26 mouse cellular contexts compared by ENCODE assay signal in genomic region chr11:100905929-100906328, GRCm38 (mm10). TPM values are rescaled to one million over a fixed set of nuclear protein-coding genes. Genes with fewer than 3 reads are reported as not detected.
DNase-seq lines count a peak whose midpoint lies in the region; ATAC-seq and TF ChIP-seq lines count a peak whose summit lies in the region.
"Had no signal": no experiment of that assay in that cellular context is flagged by ENCODE, and none has a peak within 500 bp of the region (broad histone marks: within the 10 kb centered on the region; RNA-seq: fewer than 3 reads in every experiment).

No protein-coding gene starts in this region.

- H3K27me3 ChIP-seq in liver, embryonic 15.5 days: no peaks in the 10 kb centered on the region
- H3K27me3 ChIP-seq in liver, embryonic 12.5 days (replicated peaks): no peaks in the 10 kb centered on the region
- no peaks in the 10 kb centered on the region for H3K27me3 ChIP-seq in E14TG2a.4 (ENCODE audit: insufficient read depth, low read length)
- H3K27me3 ChIP-seq in hindbrain, postnatal 0 days (ENCODE audit: insufficient read depth, low read length): no peaks in the 10 kb centered on the region
- no peaks in the 10 kb centered on the region for H3K27me3 ChIP-seq in hindbrain, embryonic 12.5 days
- H3K27me3 ChIP-seq: forebrain, embryonic 13.5 days; heart, embryonic 13.5 days; hindbrain, embryonic 15.5 days; intestine, embryonic 15.5 days had no signal

- H3K4me2 ChIP-seq in liver, embryonic 15.5 days: no peak overlapping the region
- no peak overlapping the region for H3K4me2 ChIP-seq in liver, embryonic 12.5 days
- H3K4me2 ChIP-seq in hindbrain, postnatal 0 days (ENCODE audit: low read depth, low read length): no peak overlapping the region
- H3K4me2 ChIP-seq in hindbrain, embryonic 12.5 days (replicated peaks): no peak overlapping the region
- H3K4me2 ChIP-seq: forebrain, embryonic 13.5 days; heart, embryonic 13.5 days; hindbrain, embryonic 15.5 days; intestine, embryonic 15.5 days had no signal

- 28% methylated on average over 1 of the region's 1 CpGs for WGBS in liver, embryonic 15.5 days (ENCODE audit: insufficient replicate concordance)
- 39% methylated on average over 1 of the region's 1 CpGs for WGBS in liver, embryonic 12.5 days (ENCODE audit: insufficient replicate concordance)
- 79% methylated on average over 1 of the region's 1 CpGs for WGBS in hindbrain, postnatal 0 days
- WGBS in hindbrain, embryonic 12.5 days: 77% methylated on average over 1 of the region's 1 CpGs

- peaks cover 21% of the 10 kb centered on the region for H3K4me1 ChIP-seq in liver, embryonic 15.5 days (replicated peaks)
- peaks cover 34% of the 10 kb centered on the region for H3K4me1 ChIP-seq in liver, embryonic 12.5 days
- H3K4me1 ChIP-seq in E14TG2a.4 (replicated peaks; ENCODE audit: low read depth, low read length): peaks cover 19% of the 10 kb centered on the region
- H3K4me1 ChIP-seq in hindbrain, postnatal 0 days (ENCODE audit: insufficient read depth, low read length): no peaks in the 10 kb centered on the region
- H3K4me1 ChIP-seq in hindbrain, embryonic 12.5 days: no peaks in the 10 kb centered on the region
- H3K4me1 ChIP-seq: forebrain, embryonic 10.5 days; forebrain, embryonic 13.5 days; heart, embryonic 10.5 days; heart, embryonic 13.5 days; hindbrain, embryonic 15.5 days; intestine, embryonic 15.5 days had no signal

- no peak for TF ChIP-seq CTCF in E14TG2a.4 (conservative IDR thresholded peaks at IDR 0.05; ENCODE audit: low read length)
- TF ChIP-seq CTCF in hindbrain, postnatal 0 days (IDR thresholded peaks at IDR 0.05; ENCODE audit: low read depth): no peak

- H3K4me3 ChIP-seq in liver, embryonic 15.5 days (replicated peaks): no peak overlapping the region
- no peak overlapping the region for H3K4me3 ChIP-seq in liver, embryonic 12.5 days
- H3K4me3 ChIP-seq in E14TG2a.4 (replicated peaks; ENCODE audit: low read length): 0 out of 2 replicates have a peak overlapping the region, but pooled peaks have one; percentile 8
- H3K4me3 ChIP-seq in hindbrain, postnatal 0 days (ENCODE audit: low read length): no peak overlapping the region
- no peak overlapping the region for H3K4me3 ChIP-seq in hindbrain, embryonic 12.5 days
- H3K4me3 ChIP-seq: forebrain, embryonic 10.5 days; forebrain, embryonic 13.5 days; gastrocnemius, adult 2 months; heart, embryonic 10.5 days; heart, embryonic 13.5 days; hindbrain, embryonic 15.5 days; intestine, embryonic 15.5 days had no signal

- peak; percentile 70 for DNase-seq in MEL-GATA-1-ER (ENCODE audit: extremely low read depth, low read depth)
- no peak for DNase-seq in hindbrain, postnatal 0 days (ENCODE audit: low spot score)
- no peak for DNase-seq in spleen, postnatal 14 days (ENCODE audit: low spot score in 2 of 2)
- DNase-seq: adrenal gland, adult 8-10 months; adrenal gland, postnatal 36 days; cerebellum, adult 18-20 months; cerebellum, adult 9-10 months; cerebellum, postnatal 36 days; forebrain, postnatal 0 days; gastrocnemius, postnatal 14 days; heart, adult 18-20 months; heart, postnatal 14 days; heart, postnatal 4 days; kidney, adult 11 months had no signal

- H3K9me3 ChIP-seq in liver, embryonic 15.5 days (replicated peaks): no peaks in the 10 kb centered on the region
- H3K9me3 ChIP-seq in liver, embryonic 12.5 days (replicated peaks): no peaks in the 10 kb centered on the region
- H3K9me3 ChIP-seq in E14TG2a.4 (ENCODE audit: low read length): no peaks in the 10 kb centered on the region
- H3K9me3 ChIP-seq in hindbrain, postnatal 0 days (ENCODE audit: low read length): no peaks in the 10 kb centered on the region
- H3K9me3 ChIP-seq in hindbrain, embryonic 12.5 days (replicated peaks): no peaks in the 10 kb centered on the region
- H3K9me3 ChIP-seq: forebrain, embryonic 13.5 days; heart, embryonic 10.5 days; intestine, embryonic 15.5 days had no signal

- no peak overlapping the region for H3K9ac ChIP-seq in liver, embryonic 15.5 days
- no peak overlapping the region for H3K9ac ChIP-seq in liver, embryonic 12.5 days
- H3K9ac ChIP-seq in hindbrain, postnatal 0 days (replicated peaks; ENCODE audit: low read length): no peak overlapping the region
- no peak overlapping the region for H3K9ac ChIP-seq in hindbrain, embryonic 12.5 days
- H3K9ac ChIP-seq: forebrain, embryonic 13.5 days; forebrain, postnatal 0 days; heart, embryonic 13.5 days; hindbrain, embryonic 15.5 days; intestine, embryonic 15.5 days had no signal

- no peak for ATAC-seq in liver, embryonic 15.5 days (ENCODE audit: insufficient read depth)
- ATAC-seq in liver, embryonic 12.5 days: no peak
- 0 out of 2 replicates have a peak, but pooled peaks have one; percentile 38 for ATAC-seq in megakaryocyte-erythroid progenitor cell, adult 5-6 weeks (replicated peaks; ENCODE audit: low FRiP score, low TSS enrichment, poor library complexity, severe bottlenecking)
- no peak for ATAC-seq in hindbrain, postnatal 0 days
- no peak for ATAC-seq in hindbrain, embryonic 12.5 days (ENCODE audit: low FRiP score)
- ATAC-seq: forebrain, embryonic 13.5 days; forebrain, postnatal 0 days; intestine, embryonic 15.5 days had no signal

- H3K27ac ChIP-seq in liver, embryonic 15.5 days (replicated peaks): peak overlapping the region; percentile 20; the same call in 1 of the 2 replicates
- no peak overlapping the region for H3K27ac ChIP-seq in liver, embryonic 12.5 days
- no peak overlapping the region for H3K27ac ChIP-seq in hindbrain, postnatal 0 days
- H3K27ac ChIP-seq in hindbrain, embryonic 12.5 days: no peak overlapping the region
- H3K27ac ChIP-seq: forebrain, embryonic 10.5 days; forebrain, embryonic 13.5 days; gastrocnemius, adult 2 months; heart, embryonic 10.5 days; heart, embryonic 13.5 days; hindbrain, embryonic 15.5 days; intestine, embryonic 15.5 days had no signal

- peaks cover 89% of the 10 kb centered on the region for H3K36me3 ChIP-seq in liver, embryonic 15.5 days (replicated peaks)
- H3K36me3 ChIP-seq in liver, embryonic 12.5 days: peaks cover 92% of the 10 kb centered on the region
- H3K36me3 ChIP-seq in E14TG2a.4 (ENCODE audit: insufficient read depth, low read length): peaks cover 93% of the 10 kb centered on the region
- peaks cover 45% of the 10 kb centered on the region for H3K36me3 ChIP-seq in hindbrain, postnatal 0 days (ENCODE audit: insufficient read depth, low read length)
- H3K36me3 ChIP-seq in hindbrain, embryonic 12.5 days: peaks cover 60% of the 10 kb centered on the region

RNA-seq across cellular contexts. Expression of gene Stat3, which starts 33.4 kb away (rescaled TPM):
- 35.5 and 40.0 TPM in 2 replicates for polyA plus RNA-seq in liver, embryonic 15.5 days (2015; fragmentation: Nextera tagmentation; extraction: Ambion mirVana)
- 37.3 and 40.1 TPM in 2 replicates for polyA plus RNA-seq in liver, embryonic 12.5 days (2016; fragmentation: Nextera tagmentation; extraction: Ambion mirVana)
- 16.7 and 20.2 TPM in 2 replicates for total RNA-seq in megakaryocyte-erythroid progenitor cell, adult 5-6 weeks (2014; fragmentation: Nextera tagmentation)
- 20.3 and 50.3 TPM in 2 replicates for total RNA-seq in megakaryocyte-erythroid progenitor cell, adult 5-6 weeks (2017)
- total RNA-seq in hindbrain, postnatal 0 days (2014; rRNA removed): 49.7 and 56.2 TPM in 2 replicates
- polyA plus RNA-seq in hindbrain, postnatal 0 days (2015; fragmentation: Nextera tagmentation; extraction: Ambion mirVana): 41.4 and 43.4 TPM in 2 replicates
- 41.4 and 47.4 TPM in 2 replicates for polyA plus RNA-seq in hindbrain, embryonic 12.5 days (2016; fragmentation: Nextera tagmentation; extraction: Ambion mirVana)

RNA-seq across cellular contexts. Expression of gene Stat5a, which starts 46.8 kb away (rescaled TPM):
- 8.2 and 8.7 TPM in 2 replicates for polyA plus RNA-seq in liver, embryonic 15.5 days (2015; fragmentation: Nextera tagmentation; extraction: Ambion mirVana)
- 16.0 and 17.7 TPM in 2 replicates for polyA plus RNA-seq in liver, embryonic 12.5 days (2016; fragmentation: Nextera tagmentation; extraction: Ambion mirVana)
- 81.1 and 116 TPM in 2 replicates for total RNA-seq in megakaryocyte-erythroid progenitor cell, adult 5-6 weeks (2014; fragmentation: Nextera tagmentation)
- total RNA-seq in megakaryocyte-erythroid progenitor cell, adult 5-6 weeks (2017): 55.9 and 62.7 TPM in 2 replicates
- total RNA-seq in hindbrain, postnatal 0 days (2014; rRNA removed): 4.1 and 5.5 TPM in 2 replicates
- 2.5 and 3.3 TPM in 2 replicates for polyA plus RNA-seq in hindbrain, postnatal 0 days (2015; fragmentation: Nextera tagmentation; extraction: Ambion mirVana)
- polyA plus RNA-seq in hindbrain, embryonic 12.5 days (2016; fragmentation: Nextera tagmentation; extraction: Ambion mirVana): 1.4 and 2.8 TPM in 2 replicates

RNA-seq across cellular contexts. Expression of gene Stat5b, which starts 55.4 kb away (rescaled TPM):
- 20.6 and 22.5 TPM in 2 replicates for polyA plus RNA-seq in liver, embryonic 15.5 days (2015; fragmentation: Nextera tagmentation; extraction: Ambion mirVana)
- 31.6 and 33.7 TPM in 2 replicates for polyA plus RNA-seq in liver, embryonic 12.5 days (2016; fragmentation: Nextera tagmentation; extraction: Ambion mirVana)
- total RNA-seq in megakaryocyte-erythroid progenitor cell, adult 5-6 weeks (2014; fragmentation: Nextera tagmentation): 45.1 and 53.5 TPM in 2 replicates
- 37.0 and 58.7 TPM in 2 replicates for total RNA-seq in megakaryocyte-erythroid progenitor cell, adult 5-6 weeks (2017)
- total RNA-seq in hindbrain, postnatal 0 days (2014; rRNA removed): 21.8 and 25.0 TPM in 2 replicates
- polyA plus RNA-seq in hindbrain, postnatal 0 days (2015; fragmentation: Nextera tagmentation; extraction: Ambion mirVana): 12.5 and 12.8 TPM in 2 replicates
- 17.3 and 20.5 TPM in 2 replicates for polyA plus RNA-seq in hindbrain, embryonic 12.5 days (2016; fragmentation: Nextera tagmentation; extraction: Ambion mirVana)
